Comparison of ENCODE assay signal across 9 mouse cellular contexts in the genomic region with DNA sequence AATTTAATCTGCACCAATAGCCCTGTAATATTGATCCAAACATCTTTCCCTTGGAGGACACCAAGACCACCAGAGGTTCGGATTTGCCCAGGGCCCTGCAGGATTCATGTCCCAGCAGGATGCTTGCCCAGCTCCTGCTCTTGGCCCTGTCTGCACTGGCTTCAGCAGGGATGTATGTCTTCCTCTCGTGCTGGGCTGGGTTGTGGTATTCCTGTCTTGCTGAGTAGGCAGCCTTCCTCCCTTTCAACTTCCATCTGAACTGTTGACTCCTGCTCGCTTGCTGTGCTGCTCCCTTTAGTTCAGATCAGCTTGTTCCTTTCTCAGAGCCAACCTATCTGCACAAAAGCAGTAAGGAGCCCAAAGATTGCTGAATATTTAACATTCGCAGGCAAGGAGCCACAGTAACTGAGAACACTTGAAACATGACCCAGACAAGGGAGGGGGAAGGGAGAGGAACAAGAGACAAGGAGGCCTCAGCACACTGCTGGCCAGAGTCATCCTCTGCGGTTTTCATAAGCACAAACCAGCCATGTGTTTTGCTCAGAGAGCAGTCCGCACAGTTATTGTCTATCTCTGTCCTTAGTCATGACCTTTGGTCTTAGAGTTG.
DNase-seq lines count a peak whose midpoint lies in the region; ATAC-seq lines count a peak whose summit lies in the region.
"Had no signal": no experiment of that assay in that cellular context is flagged by ENCODE, and none has a peak within 500 bp of the region (broad histone marks: within the 10 kb centered on the region; RNA-seq: fewer than 3 reads in every experiment).

No protein-coding gene starts in this region.

- H3K4me1 ChIP-seq in embryonic facial prominence, embryonic 10.5 days: peaks cover 17% of the 10 kb centered on the region
- peaks cover 4% of the 10 kb centered on the region; the same call in 1 of the 2 replicates for H3K4me1 ChIP-seq in limb, embryonic 15.5 days

- peak; percentile 67; the same call in 1 of the 2 replicates for ATAC-seq in limb, embryonic 15.5 days (ENCODE audit: insufficient number of reproducible peaks, low FRiP score, low TSS enrichment, low read depth)

- no peak overlapping the region for H3K4me3 ChIP-seq in embryonic facial prominence, embryonic 10.5 days
- no peak overlapping the region for H3K4me3 ChIP-seq in limb, embryonic 15.5 days

- no peaks in the 10 kb centered on the region for H3K9me3 ChIP-seq in embryonic facial prominence, embryonic 10.5 days
- no peaks in the 10 kb centered on the region for H3K9me3 ChIP-seq in limb, embryonic 15.5 days

- WGBS in embryonic facial prominence, embryonic 10.5 days: 42% methylated on average over 6 of the region's 6 CpGs
- 41% methylated on average over 6 of the region's 6 CpGs for WGBS in limb, embryonic 15.5 days

- H3K27me3 ChIP-seq in embryonic facial prominence, embryonic 10.5 days (replicated peaks; ENCODE audit: low read depth, poor library complexity, severe bottlenecking): 0 out of 2 replicates have a peak, but pooled peaks cover 4% of the 10 kb centered on the region
- no peaks in the 10 kb centered on the region for H3K27me3 ChIP-seq in limb, embryonic 15.5 days

- peak overlapping the region; percentile 51 for H3K27ac ChIP-seq in embryonic facial prominence, embryonic 10.5 days (replicated peaks)
- H3K27ac ChIP-seq in limb, embryonic 15.5 days: no peak overlapping the region
- H3K27ac ChIP-seq: liver, embryonic 14.5 days had no signal

- H3K36me3 ChIP-seq in embryonic facial prominence, embryonic 10.5 days (replicated peaks): no peaks in the 10 kb centered on the region
- no peaks in the 10 kb centered on the region for H3K36me3 ChIP-seq in limb, embryonic 15.5 days

- no peak overlapping the region for H3K9ac ChIP-seq in limb, embryonic 15.5 days
- H3K9ac ChIP-seq: liver, embryonic 14.5 days had no signal

- intact Hi-C loops in left cerebral cortex, postnatal 25 days (cut with DNase I): loop anchor here (5.0 kb wide), 1 partner anchor 111 kb away; a partner anchor contains a TSS

- peak; percentile 10 for DNase-seq in adrenal gland, postnatal 14 days
- no peak for DNase-seq in adrenal gland, postnatal 4 days (ENCODE audit: low spot score in 2 of 2)
- peak; percentile 15 to 36 for DNase-seq in left cerebral cortex, postnatal 25 days (ENCODE audit: low spot score in 2 of 2)
- DNase-seq in left cerebral cortex, adult 11 months (ENCODE audit: low spot score): no peak
- no peak for DNase-seq in embryonic facial prominence, embryonic 10.5 days (ENCODE audit: low spot score)
- DNase-seq in natural killer cell, adult 2 months (ENCODE audit: low spot score in 2 of 2): no peak
- DNase-seq in frontal cortex, postnatal 25 days (ENCODE audit: low spot score in 2 of 2): no peak

- H3K4me2 ChIP-seq in limb, embryonic 15.5 days: no peak overlapping the region

Comparison
In these comparisons a context has a peak if more than half of its experiments do, and no peak if none do; other contexts are left out.
1. DNase-seq: peak in adrenal gland, postnatal 14 days (single experiment) and left cerebral cortex, postnatal 25 days (2 of 2); none in adrenal gland, postnatal 4 days (0 of 2), left cerebral cortex, adult 11 months (single experiment), embryonic facial prominence, embryonic 10.5 days (single experiment), natural killer cell, adult 2 months (0 of 2) and frontal cortex, postnatal 25 days (0 of 2).